Mouse (Mus musculus) embryonic facial prominence, embryonic 13.5 days (tissue): ENCODE measurements around the gene Ehd1. TPM values are rescaled to one million over a fixed set of nuclear protein-coding genes. Genes with fewer than 3 reads are reported as not detected.

Source experiments
- ATAC-seq: fragments of 200-750 bp; cut with Nextera tagmentation; 2 replicates; pipeline ENCODE4 v1.8.0; 2017; ENCODE audit warnings: low read depth; ENCODE audit not compliant: insufficient number of reproducible peaks, insufficient read depth, low FRiP score, low TSS enrichment
- H3K27ac ChIP-seq: fragments of 300-500 bp; sonication (generic); 2 replicates; pipeline ENCODE4 v1.5.1; 2015; ENCODE audit warnings: moderate library complexity, mild to moderate bottlenecking, inconsistent platforms
- H3K27me3 ChIP-seq: fragments of 300-500 bp; sonication (generic); 2 replicates; pipeline ENCODE4 v1.6.1; 2015; ENCODE audit warnings: mild to moderate bottlenecking, inconsistent platforms
- H3K36me3 ChIP-seq: fragments of 300-500 bp; sonication (generic); 2 replicates; pipeline ENCODE4 v1.6.1; 2015; ENCODE audit warnings: mild to moderate bottlenecking, inconsistent platforms
- H3K4me1 ChIP-seq: fragments of 300-500 bp; sonication (generic); 2 replicates; pipeline ENCODE4 v1.6.1; 2015; ENCODE audit warnings: inconsistent platforms
- H3K4me2 ChIP-seq: fragments of 300-500 bp; sonication (generic); 2 replicates; pipeline ENCODE4 v1.6.1; 2015; ENCODE audit warnings: moderate library complexity, mild to moderate bottlenecking, inconsistent platforms
- H3K4me3 ChIP-seq: fragments of 300-500 bp; sonication (generic); 2 replicates; pipeline ENCODE4 v1.5.1; 2015; ENCODE audit warnings: mild to moderate bottlenecking, inconsistent platforms
- H3K9ac ChIP-seq: fragments of 300-500 bp; sonication (generic); 2 replicates; pipeline ENCODE4 v1.6.1; 2015; ENCODE audit warnings: mild to moderate bottlenecking, inconsistent platforms
- H3K9me3 ChIP-seq: fragments of 300-500 bp; sonication (generic); 2 replicates; pipeline ENCODE4 v1.6.1; 2016; ENCODE audit warnings: inconsistent platforms
- WGBS: fragments of 180-500 bp; shearing (Covaris S2); methylation state at CpG from one replicate; pipeline ENCODE4 v1.1.7; 2015; ENCODE audit warnings: mixed read lengths; 5-methylcytosine and 5-hydroxymethylcytosine counted together
- polyA plus RNA-seq: library from polyadenylated mRNA; unstranded; fragments of >200 nt; fragmentation: Nextera tagmentation; extraction: Ambion mirVana; gene quantifications from 2 replicates; pipeline ENCODE4 v1.2.1, GENCODE M21; 2015

The Ehd1 gene
- polyA plus RNA-seq, 1 experiment from 2014 or later: 64.7 TPM

DNA sequence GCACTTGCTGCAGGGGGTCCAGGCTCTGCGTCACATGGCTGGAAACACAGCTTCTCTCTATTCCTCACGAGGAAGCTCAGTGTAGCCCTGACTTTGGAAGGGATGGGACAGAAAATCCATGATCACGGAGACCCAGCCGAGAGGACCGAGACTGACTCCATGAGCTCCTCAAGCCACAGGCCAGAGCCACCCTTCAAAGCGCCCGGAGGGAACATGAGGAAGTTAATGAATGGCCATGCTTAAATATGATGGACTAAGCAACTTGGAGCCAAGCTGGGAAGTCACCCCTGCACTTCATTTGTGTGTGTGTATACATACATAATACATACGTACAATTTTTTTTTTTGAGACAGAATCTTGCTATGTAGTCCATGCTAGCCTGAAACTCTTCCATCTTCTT lies 5.3 kb upstream of the Ehd1 start:
- 0 out of 2 replicates have a peak overlapping the region, but pooled peaks have one; percentile 44 for H3K9ac ChIP-seq
- H3K4me2 ChIP-seq: no peak overlapping the region
- no peaks in the 10 kb centered on the region for H3K9me3 ChIP-seq
- 36% methylated on average over 8 of the region's 8 CpGs for WGBS
- H3K4me3 ChIP-seq: no peak overlapping the region
- H3K4me1 ChIP-seq: peaks cover 10% of the 10 kb centered on the region
- no peaks in the 10 kb centered on the region for H3K36me3 ChIP-seq
- no peak for ATAC-seq
- H3K27ac ChIP-seq: no peak overlapping the region
- no peaks in the 10 kb centered on the region; the same call in 1 of the 2 replicates for H3K27me3 ChIP-seq

DNA sequence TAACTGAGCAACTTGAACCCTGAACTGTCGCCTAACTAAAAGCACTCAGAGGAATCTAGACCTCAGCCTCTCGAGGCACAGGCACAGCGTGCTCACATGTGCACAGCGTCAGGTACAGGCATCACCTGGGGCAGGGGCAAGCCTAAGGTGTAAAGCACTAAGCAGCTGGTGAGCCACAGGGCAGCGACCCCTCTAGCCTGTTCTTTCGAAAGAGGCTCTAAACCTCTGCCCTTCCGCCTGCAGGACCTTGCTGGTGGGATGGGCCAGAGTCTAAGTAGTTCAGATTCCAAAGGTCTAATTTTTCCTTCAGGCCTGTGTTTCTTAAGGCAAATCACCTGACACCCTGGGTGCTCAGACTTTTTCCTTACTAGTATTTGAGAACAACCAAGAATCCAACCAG lies 4.5 kb upstream of the Ehd1 start:
- ATAC-seq: no peak
- Histone ChIP-seq H3K27ac (no peak overlapping the region), H3K9ac (0 out of 2 replicates have a peak overlapping the region, but pooled peaks have one; percentile 36), H3K9me3 (no peaks in the 10 kb centered on the region), H3K27me3 (no peaks in the 10 kb centered on the region; the same call in 1 of the 2 replicates), H3K4me2 (no peak overlapping the region), H3K4me3 (no peak overlapping the region), H3K4me1 (peaks cover 10% of the 10 kb centered on the region), H3K36me3 (no peaks in the 10 kb centered on the region)
- WGBS: 72% methylated on average over 7 of the region's 7 CpGs

DNA sequence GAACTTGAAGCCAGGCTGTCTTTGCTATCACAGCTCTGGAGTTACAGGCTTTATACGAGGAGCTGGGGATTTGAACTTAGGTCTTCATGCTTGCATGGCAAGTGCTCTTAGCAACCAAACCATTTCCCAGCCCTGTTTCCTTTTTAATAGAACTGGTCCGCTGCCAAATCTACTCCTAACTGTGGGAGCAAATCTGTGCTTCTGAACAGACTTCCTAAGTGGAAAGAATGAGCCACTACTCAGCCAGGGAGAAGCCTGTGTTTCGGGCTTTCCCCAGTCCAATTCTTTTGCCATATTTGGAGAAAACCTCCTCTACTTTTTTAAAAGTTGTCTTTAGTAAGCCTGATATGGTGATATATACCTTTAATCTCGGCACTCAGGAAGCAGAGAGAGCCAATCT lies 3.8 kb upstream of the Ehd1 start:
- H3K9me3 ChIP-seq: no peaks in the 10 kb centered on the region
- no peak overlapping the region for H3K4me3 ChIP-seq
- H3K36me3 ChIP-seq: no peaks in the 10 kb centered on the region
- no peak overlapping the region for H3K27ac ChIP-seq
- no peak for ATAC-seq
- no peak overlapping the region for H3K4me2 ChIP-seq
- H3K9ac ChIP-seq: no peak overlapping the region
- WGBS: 83% methylated on average over 4 of the region's 4 CpGs
- peaks cover 12% of the 10 kb centered on the region for H3K4me1 ChIP-seq
- no peaks in the 10 kb centered on the region; the same call in 1 of the 2 replicates for H3K27me3 ChIP-seq

DNA sequence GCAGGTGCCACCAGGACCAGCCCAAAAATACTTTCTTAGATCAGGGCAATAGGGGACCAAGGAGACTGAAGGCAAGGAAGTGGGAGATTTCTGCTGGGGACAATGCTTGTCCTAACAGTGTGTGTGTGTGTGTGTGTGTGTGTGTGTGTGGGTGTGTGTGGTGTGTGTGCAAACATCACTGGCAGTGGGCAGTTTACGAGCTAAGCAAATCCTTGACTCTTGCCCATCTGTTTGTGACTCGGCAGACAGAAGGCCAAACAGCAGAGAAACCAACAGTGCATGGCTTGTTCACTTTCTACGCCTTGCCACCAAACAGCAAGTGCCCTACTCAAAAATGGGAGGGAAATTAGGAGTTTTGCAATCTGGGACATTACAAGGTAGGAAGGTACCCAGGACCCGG lies 2.9 kb upstream of the Ehd1 start:
- no peak for ATAC-seq

DNA sequence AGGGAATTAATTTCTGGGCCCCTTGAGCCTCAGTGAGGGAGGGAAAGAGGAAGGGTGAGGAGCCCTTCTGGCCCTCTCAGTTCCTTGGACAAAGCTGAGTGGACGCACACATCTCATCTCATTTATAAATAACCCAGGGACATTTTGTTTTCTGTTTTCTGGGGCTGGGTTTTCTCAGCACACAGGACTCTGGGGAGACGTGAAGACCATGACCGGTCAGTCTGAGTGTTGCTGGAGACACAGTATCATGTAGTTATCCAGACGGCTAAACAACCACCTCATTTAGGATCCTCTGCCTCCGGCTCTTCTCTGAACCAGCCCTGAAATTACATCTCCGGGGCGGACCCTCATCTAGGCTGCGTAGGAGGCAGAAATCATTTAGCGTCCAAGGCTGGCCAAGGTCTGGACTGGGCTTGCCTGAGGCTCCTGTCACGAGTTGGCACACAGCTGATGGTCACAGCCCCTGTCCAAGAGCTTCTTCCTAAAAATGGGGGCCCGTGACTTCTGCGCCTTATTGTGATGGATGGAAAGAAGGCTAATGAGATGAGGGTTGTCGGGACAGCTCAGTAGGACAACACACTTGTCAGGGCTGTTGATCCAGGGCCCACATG lies 2.4 kb upstream of the Ehd1 start:
- WGBS: 89% methylated on average over 13 of the region's 13 CpGs
- Histone ChIP-seq H3K27me3 (no peaks in the 10 kb centered on the region), H3K9ac (0 out of 2 replicates have a peak overlapping the region, but pooled peaks have one; percentile 11), H3K4me3 (no peak overlapping the region), H3K4me2 (no peak overlapping the region), H3K9me3 (no peaks in the 10 kb centered on the region), H3K27ac (no peak overlapping the region), H3K4me1 (peaks cover 25% of the 10 kb centered on the region), H3K36me3 (no peaks in the 10 kb centered on the region)
- no peak for ATAC-seq

More for the DNA sequence above, 2.9 kb upstream of the Ehd1 start:
- Histone ChIP-seq H3K4me1 (peaks cover 20% of the 10 kb centered on the region), H3K9ac (0 out of 2 replicates have a peak overlapping the region, but pooled peaks have one; percentile 11), H3K27me3 (no peaks in the 10 kb centered on the region), H3K27ac (no peak overlapping the region), H3K36me3 (no peaks in the 10 kb centered on the region), H3K4me3 (no peak overlapping the region), H3K4me2 (no peak overlapping the region), H3K9me3 (no peaks in the 10 kb centered on the region)
- WGBS: 90% methylated on average over 4 of the region's 4 CpGs

DNA sequence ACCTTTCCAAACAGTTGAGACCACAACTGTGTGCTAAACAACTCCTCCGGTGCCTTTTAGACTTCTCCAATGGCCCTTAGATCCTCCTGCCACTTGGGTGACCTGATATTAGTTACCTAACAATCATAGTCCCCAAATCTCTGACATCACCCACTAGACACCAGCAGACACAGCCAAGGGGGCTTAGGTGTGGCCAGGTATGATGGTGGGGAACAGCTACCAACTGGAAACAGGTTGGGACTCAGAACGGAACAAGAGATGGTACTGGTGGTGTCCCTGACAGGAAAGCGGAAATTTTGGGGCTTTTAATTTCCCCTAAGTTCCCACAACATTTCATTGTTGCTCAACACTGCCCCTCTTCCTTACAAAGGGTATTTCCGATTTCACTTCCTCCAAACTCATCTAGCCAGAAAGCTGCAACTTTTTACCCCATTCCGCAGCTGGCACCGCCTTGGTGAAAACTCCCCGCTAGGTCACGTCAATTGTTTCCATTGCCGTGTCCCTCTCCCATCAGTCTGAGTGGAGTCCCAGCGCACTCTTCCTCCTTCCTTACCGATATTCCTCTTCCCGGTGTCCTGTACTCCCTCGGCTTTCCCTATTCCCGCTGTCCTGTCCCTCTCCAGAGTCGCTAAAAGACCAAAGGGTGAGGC lies 660 bp upstream of the Ehd1 start:
- Histone ChIP-seq H3K27ac (peak overlapping the region; percentile 73), H3K4me1 (peaks cover 37% of the 10 kb centered on the region), H3K9ac (peak overlapping the region; percentile 72), H3K36me3 (peaks cover 13% of the 10 kb centered on the region), H3K9me3 (no peaks in the 10 kb centered on the region), H3K4me2 (peak overlapping the region; percentile 79), H3K27me3 (no peaks in the 10 kb centered on the region), H3K4me3 (peak overlapping the region; percentile 88)
- peak; percentile 6 for ATAC-seq
- WGBS: 7% methylated on average over 15 of the region's 15 CpGs

DNA sequence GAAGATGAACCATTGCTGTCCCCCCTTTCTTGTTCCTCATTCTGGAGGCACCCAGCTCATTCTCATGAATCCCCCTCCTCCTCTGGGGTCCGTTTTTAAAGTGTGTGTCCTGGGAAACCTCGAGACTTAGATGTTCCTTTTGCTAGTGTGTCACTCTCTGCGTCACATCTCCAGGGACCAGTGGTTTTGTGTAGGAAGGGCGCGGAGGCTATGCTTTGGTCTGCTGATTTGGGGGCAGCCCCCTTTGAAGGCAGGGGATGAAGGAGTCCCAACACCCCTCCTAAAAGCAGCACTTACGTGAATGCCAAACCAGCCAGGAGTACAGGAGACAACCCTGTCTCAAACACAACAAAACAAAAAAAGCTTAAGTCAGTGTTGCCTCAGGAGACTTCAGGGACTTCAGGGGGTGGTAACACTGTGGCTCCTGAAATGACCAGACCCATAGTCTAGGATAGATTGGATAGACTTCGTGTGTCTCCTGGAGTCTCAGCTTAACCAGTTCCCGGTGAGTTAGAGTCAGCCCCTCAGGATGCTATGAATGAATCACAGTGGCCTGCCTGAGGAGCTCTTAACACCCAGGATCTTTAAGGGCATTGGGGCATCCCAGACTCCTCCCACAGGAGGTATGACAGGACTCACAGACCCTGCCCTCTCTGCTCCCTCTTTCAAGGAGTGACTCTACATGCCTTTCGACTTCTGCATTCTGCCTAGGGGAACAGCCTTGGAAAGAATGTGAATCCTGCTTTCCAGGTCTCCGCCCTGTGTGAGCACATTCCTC lies 1.3 kb downstream of the Ehd1 start:
- peaks cover 33% of the 10 kb centered on the region for H3K36me3 ChIP-seq
- peak overlapping the region; percentile 64 for H3K27ac ChIP-seq
- peak overlapping the region; percentile 79 for H3K4me2 ChIP-seq
- H3K9me3 ChIP-seq: no peaks in the 10 kb centered on the region
- peak overlapping the region; percentile 92 for H3K9ac ChIP-seq
- H3K4me1 ChIP-seq: peaks cover 37% of the 10 kb centered on the region
- WGBS: 2% methylated on average over 10 of the region's 10 CpGs
- ATAC-seq: no peak
- no peaks in the 10 kb centered on the region for H3K27me3 ChIP-seq
- H3K4me3 ChIP-seq: peak overlapping the region; percentile 88

DNA sequence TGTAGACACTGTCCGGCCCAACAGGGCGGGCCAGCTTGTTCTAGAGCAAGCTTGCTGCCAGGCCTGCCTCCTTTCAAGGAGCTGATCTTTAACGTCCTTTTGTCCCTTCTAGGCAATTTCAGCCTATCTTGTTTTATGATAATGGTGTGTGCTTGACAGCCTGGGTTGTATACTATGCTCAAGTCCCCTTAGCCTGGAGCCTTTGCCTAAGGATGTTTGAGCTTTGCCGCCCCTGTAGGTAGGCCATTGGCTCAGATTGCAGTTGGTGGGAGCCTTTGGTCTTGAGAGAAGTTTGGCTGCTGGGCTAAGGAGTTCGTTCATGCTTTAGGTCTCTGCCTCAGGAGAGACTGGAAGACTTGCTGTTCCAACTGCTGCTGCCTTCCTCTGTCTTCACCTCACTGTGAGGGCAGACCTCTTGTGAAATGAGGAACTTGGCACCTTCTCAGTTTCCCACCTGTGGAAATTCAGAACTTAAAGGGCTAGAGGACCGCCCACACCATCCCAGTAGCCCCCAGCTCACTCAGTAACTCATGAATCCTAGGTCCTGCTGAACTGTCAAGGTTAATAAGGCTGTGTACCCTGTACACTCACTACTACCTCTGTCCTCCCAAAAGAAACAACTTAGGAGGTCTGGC lies 2.0 kb downstream of the Ehd1 start:
- Histone ChIP-seq H3K4me3 (peak overlapping the region; percentile 88), H3K36me3 (peaks cover 40% of the 10 kb centered on the region), H3K4me2 (peak overlapping the region; percentile 79), H3K27ac (peak overlapping the region; percentile 64), H3K27me3 (no peaks in the 10 kb centered on the region), H3K4me1 (peaks cover 37% of the 10 kb centered on the region), H3K9ac (peak overlapping the region; percentile 92), H3K9me3 (no peaks in the 10 kb centered on the region)
- WGBS: 27% methylated on average over 6 of the region's 6 CpGs
- ATAC-seq: no peak

DNA sequence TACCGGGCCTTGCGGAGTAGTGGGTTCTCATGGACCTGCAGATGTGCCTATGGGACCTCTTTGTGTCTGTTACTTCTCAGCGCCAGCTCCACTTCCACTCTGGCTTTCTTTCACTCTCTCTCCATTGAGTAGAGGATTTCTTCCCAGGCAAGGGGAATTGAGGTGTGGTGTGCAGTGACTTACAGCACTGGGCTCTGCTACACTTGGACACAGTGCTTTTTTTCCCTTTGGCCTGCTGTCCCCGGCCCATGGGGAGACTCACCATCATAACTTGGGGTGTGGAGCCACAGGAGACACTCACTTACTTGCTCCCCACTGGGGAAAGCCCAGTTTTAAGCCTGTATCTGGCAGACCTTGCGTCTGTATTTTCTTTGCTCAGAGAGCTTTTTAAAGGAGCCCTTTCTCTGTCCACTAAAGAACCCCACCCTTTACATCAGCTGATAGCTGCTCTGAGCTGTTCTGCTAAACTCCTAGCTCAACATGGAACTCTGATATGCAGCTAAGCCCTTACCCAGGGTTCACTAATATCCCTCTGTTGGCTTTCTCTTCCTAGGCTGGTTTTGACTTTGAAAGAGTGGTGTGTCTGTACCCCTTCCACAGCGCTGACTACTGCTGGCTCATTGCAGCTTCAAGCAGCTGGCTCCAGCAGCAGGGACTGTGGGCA lies 3.1 kb downstream of the Ehd1 start:
- peak overlapping the region; percentile 88 for H3K4me3 ChIP-seq
- peak overlapping the region; percentile 92 for H3K9ac ChIP-seq
- 91% methylated on average over 6 of the region's 6 CpGs for WGBS
- peaks cover 37% of the 10 kb centered on the region for H3K4me1 ChIP-seq
- no peaks in the 10 kb centered on the region for H3K9me3 ChIP-seq
- H3K4me2 ChIP-seq: peak overlapping the region; percentile 79
- H3K36me3 ChIP-seq: peaks cover 50% of the 10 kb centered on the region
- ATAC-seq: no peak
- H3K27ac ChIP-seq: peak overlapping the region; percentile 64; the same call in 1 of the 2 replicates
- no peaks in the 10 kb centered on the region for H3K27me3 ChIP-seq

DNA sequence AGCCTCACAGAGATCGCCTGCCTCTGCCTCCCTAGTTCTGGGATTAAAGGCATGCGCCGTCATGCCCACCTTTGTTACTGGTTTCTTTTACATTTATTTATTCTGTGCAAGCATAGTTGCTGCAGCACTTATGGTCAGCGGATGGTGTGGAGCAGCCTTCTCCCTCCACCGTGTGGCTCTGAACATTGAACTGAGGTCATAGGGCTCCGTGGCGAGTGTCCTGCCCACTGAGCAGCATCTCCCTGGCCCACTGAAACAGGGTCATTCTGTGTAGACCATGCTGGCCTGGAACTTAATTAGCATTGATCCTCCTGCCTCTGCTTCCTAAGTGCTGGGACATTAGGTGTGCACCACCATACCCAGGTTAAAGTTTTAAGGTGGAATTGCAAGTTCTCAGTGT lies 4.0 kb downstream of the Ehd1 start:
- Histone ChIP-seq H3K27ac (no peak overlapping the region), H3K36me3 (peaks cover 58% of the 10 kb centered on the region), H3K9me3 (no peaks in the 10 kb centered on the region), H3K4me3 (no peak overlapping the region), H3K9ac (no peak overlapping the region; the same call in 1 of the 2 replicates), H3K4me2 (no peak overlapping the region; the same call in 1 of the 2 replicates), H3K27me3 (no peaks in the 10 kb centered on the region), H3K4me1 (peaks cover 33% of the 10 kb centered on the region)
- ATAC-seq: no peak
- 88% methylated on average over 7 of the region's 7 CpGs for WGBS
